Mouse (Mus musculus) midbrain, embryonic 11.5 days (tissue): Measurements from ENCODE around the gene Slc26a8. TPM values are rescaled to one million over a fixed set of nuclear protein-coding genes. Genes with fewer than 3 reads are reported as not detected.

Source experiments
- ATAC-seq: fragments of 200-750 bp; cut with Nextera tagmentation; 2 replicates; pipeline ENCODE4 v1.8.0; 2017; ENCODE audit warnings: moderate TSS enrichment, moderate library complexity; ENCODE audit not compliant: low FRiP score
- DNase-seq: peaks from one replicate; pipeline ENCODE4 v3.0.0; 2015; ENCODE audit warnings: low spot score; ENCODE audit errors: missing footprints
- H3K27ac ChIP-seq: fragments of 300-500 bp; sonication (generic); 2 replicates; pipeline ENCODE4 v1.5.1; 2014; ENCODE audit warnings: low read depth, low read length
- H3K27me3 ChIP-seq: fragments of 300-500 bp; sonication (generic); 2 replicates; pipeline ENCODE4 v1.6.1; 2014; ENCODE audit warnings: mild to moderate bottlenecking, low read length, moderate library complexity, mixed read lengths; ENCODE audit not compliant: control insufficient read depth, insufficient read depth
- H3K36me3 ChIP-seq: fragments of 300-500 bp; sonication (generic); 2 replicates; pipeline ENCODE4 v1.6.1; 2014; ENCODE audit warnings: mild to moderate bottlenecking, low read length, moderate library complexity, mixed read lengths; ENCODE audit not compliant: control insufficient read depth, insufficient read depth
- H3K4me1 ChIP-seq: fragments of 300-500 bp; sonication (generic); 2 replicates; pipeline ENCODE4 v1.6.1; 2014; ENCODE audit warnings: low read length; ENCODE audit not compliant: control insufficient read depth, insufficient read depth
- H3K4me2 ChIP-seq: fragments of 300-500 bp; sonication (generic); 2 replicates; pipeline ENCODE4 v1.6.1; 2014; ENCODE audit warnings: mild to moderate bottlenecking, moderate library complexity
- H3K4me3 ChIP-seq: fragments of 300-500 bp; sonication (generic); 2 replicates; pipeline ENCODE4 v1.5.1; 2014; ENCODE audit warnings: low read depth, low read length
- H3K9ac ChIP-seq: fragments of 300-500 bp; sonication (generic); 2 replicates; pipeline ENCODE4 v1.6.1; 2014; ENCODE audit warnings: low read length
- H3K9me3 ChIP-seq: fragments of 300-500 bp; sonication (generic); 2 replicates; pipeline ENCODE4 v1.6.1; 2016; ENCODE audit warnings: low read length; ENCODE audit not compliant: control insufficient read depth
- WGBS: fragments of 180-500 bp; shearing (Covaris S2); extraction: QIAGEN DNeasy Blood & Tissue Kit; methylation state at CpG from one replicate; pipeline ENCODE4 v1.1.7; 2014; 5-methylcytosine and 5-hydroxymethylcytosine counted together
- polyA plus RNA-seq: library from polyadenylated mRNA; unstranded; fragments of >200 nt; fragmentation: Nextera tagmentation; extraction: Ambion mirVana; gene quantifications from 2 replicates; pipeline ENCODE4 v1.2.1, GENCODE M21; 2014

Slc26a8 gene
- polyA plus RNA-seq, 1 experiment from 2014 or later: 0.75 TPM

DNA sequence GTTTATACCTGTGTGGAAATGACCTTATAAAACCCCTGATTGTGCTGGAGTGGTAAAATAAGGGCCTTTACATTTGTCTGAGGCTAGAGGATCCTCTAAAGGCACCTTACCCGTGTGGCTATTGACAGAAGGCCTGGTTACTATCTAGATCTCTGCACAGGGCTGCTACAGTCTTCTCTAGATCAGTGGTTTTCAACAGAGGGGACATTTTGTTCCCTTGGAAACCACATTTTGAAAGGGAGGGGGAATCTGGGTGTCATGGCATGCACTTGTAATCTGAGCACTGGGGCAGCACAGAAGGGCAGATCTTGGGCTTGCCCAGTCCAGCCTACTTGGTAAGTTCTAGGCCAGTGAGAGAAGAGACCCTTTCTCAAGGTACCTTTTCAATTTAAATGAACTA, 16.7 kb upstream of the Slc26a8 start:
- Histone ChIP-seq H3K9ac (no peak overlapping the region), H3K9me3 (no peaks in the 10 kb centered on the region), H3K36me3 (no peaks in the 10 kb centered on the region), H3K27me3 (no peaks in the 10 kb centered on the region), H3K27ac (no peak overlapping the region), H3K4me3 (no peak overlapping the region), H3K4me1 (no peaks in the 10 kb centered on the region; the same call in 1 of the 2 replicates), H3K4me2 (no peak overlapping the region)
- WGBS: 62% methylated on average over 1 of the region's 1 CpGs
- no peak for DNase-seq
- no peak for ATAC-seq

DNA sequence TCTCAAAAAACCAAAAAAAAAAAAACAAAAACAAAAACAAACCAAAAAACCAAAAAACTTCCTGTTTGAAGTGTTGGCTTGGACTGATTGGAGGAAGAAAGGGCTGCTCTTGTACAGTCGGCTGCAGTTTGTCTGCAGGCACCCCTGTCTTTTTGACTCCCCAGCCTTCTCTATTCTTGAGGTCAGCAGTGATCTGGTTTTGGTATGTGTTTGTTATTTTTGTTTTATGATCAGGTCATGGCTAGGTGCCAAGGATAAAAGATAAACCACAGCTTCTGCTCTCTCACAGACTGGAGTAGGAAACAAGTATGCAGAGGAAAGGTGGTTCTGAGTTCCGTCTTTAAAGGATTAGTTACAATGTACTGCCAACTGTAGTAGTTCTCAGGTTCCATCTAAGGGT, 12.6 kb upstream of the Slc26a8 start:
- WGBS: 88% methylated on average over 2 of the region's 2 CpGs
- Histone ChIP-seq H3K9ac (no peak overlapping the region), H3K4me3 (no peak overlapping the region), H3K27ac (no peak overlapping the region), H3K4me2 (no peak overlapping the region), H3K4me1 (peaks cover 2% of the 10 kb centered on the region; the same call in 1 of the 2 replicates), H3K36me3 (no peaks in the 10 kb centered on the region), H3K27me3 (no peaks in the 10 kb centered on the region), H3K9me3 (no peaks in the 10 kb centered on the region)
- ATAC-seq (no peak), DNase-seq (no peak)

DNA sequence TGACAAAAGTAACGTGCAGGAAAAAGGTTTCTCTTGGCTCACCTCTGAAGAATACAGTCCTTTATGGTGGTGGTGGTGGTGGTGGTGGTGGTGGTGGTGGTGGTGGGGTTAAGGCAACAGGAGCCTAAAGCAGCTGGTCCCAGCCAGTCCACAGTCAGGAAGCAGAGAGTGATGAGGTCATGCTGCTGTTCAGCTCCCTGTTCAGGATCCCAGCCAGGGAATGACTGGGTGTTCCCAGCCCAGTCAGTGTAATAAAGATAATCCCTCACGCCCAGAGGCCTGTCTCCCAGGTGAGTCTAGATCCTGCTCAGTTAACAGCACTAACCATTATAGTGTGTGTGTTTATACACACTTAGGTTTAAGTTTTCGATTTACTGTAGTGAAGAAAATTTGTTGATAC, 11.7 kb upstream of the Slc26a8 start:
- ATAC-seq: no peak
- Histone ChIP-seq H3K9me3 (no peaks in the 10 kb centered on the region), H3K4me2 (no peak overlapping the region), H3K27me3 (no peaks in the 10 kb centered on the region), H3K36me3 (no peaks in the 10 kb centered on the region), H3K27ac (no peak overlapping the region), H3K4me3 (no peak overlapping the region), H3K4me1 (peaks cover 4% of the 10 kb centered on the region; the same call in 1 of the 2 replicates), H3K9ac (no peak overlapping the region)
- 90% methylated on average over 3 of the region's 3 CpGs for WGBS
- no peak for DNase-seq

DNA sequence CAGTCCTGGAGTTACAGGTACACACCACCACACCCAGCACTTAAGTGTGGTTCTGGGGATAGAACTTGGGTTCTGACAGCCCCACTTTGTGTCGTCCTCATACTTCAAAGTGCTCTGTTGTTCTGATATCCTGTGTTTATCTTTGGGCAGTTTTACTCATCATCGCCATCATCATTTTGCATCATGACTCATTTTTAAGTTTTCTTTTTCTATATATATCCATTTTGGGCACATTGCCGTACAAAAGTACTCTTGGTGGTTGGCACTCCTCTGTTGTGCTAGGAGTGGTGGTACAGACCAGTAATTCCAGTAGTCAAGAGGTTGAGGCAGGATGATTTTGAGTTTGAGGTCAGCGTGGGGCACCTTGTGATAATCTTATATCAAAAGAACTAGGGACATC, 11.1 kb upstream of the Slc26a8 start:
- Histone ChIP-seq H3K27me3 (no peaks in the 10 kb centered on the region), H3K9me3 (no peaks in the 10 kb centered on the region), H3K27ac (no peak overlapping the region), H3K9ac (no peak overlapping the region), H3K4me2 (no peak overlapping the region), H3K4me1 (peaks cover 4% of the 10 kb centered on the region; the same call in 1 of the 2 replicates), H3K4me3 (no peak overlapping the region), H3K36me3 (no peaks in the 10 kb centered on the region)
- ATAC-seq (no peak), DNase-seq (no peak)
- 92% methylated on average over 4 of the region's 4 CpGs for WGBS

DNA sequence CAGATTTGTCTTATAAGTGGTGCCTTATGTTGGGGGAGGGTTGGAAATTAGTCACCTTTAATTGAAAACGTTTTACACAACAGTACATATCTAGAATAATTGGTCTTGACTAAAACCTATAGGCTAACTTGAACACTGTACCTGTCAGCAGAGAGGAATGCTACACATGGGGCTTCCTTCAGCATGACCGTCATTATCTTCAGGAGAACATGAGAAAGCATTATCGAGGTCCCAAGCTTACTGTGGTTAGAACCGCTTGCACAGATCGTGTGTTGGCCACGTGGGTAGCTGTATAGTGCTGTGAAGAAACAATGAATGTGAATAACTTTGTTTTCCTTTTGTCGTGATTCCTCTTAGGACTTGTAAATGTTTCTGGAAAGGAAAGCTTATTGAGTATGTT, 9.8 kb upstream of the Slc26a8 start:
- 92% methylated on average over 7 of the region's 7 CpGs for WGBS
- H3K9ac ChIP-seq: no peak overlapping the region
- no peak for ATAC-seq
- no peak overlapping the region for H3K4me2 ChIP-seq
- H3K36me3 ChIP-seq: no peaks in the 10 kb centered on the region
- DNase-seq: no peak
- no peaks in the 10 kb centered on the region for H3K27me3 ChIP-seq
- H3K27ac ChIP-seq: no peak overlapping the region
- H3K9me3 ChIP-seq: no peaks in the 10 kb centered on the region
- no peak overlapping the region for H3K4me3 ChIP-seq
- peaks cover 4% of the 10 kb centered on the region; the same call in 1 of the 2 replicates for H3K4me1 ChIP-seq

DNA sequence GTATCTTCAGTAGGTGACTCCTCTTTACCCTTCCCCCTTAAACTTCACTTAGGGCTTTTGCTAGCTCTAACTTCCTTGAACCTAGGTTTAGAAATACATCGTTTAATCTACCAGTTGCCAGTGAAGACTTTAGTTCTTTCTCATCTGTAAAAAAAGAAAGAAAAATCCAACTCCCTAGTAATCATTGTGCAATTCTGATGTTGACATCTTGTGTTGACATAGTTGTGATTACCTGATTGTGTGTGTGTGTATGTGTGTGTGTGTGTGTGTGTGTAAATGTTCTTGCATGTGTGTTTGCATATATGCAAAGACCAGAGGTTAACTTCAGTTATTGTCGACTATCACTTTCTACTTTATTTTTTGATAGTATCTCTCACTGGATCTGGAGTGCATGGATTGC, 8.6 kb upstream of the Slc26a8 start:
- Histone ChIP-seq H3K9me3 (no peaks in the 10 kb centered on the region), H3K4me3 (no peak overlapping the region), H3K27ac (no peak overlapping the region), H3K36me3 (no peaks in the 10 kb centered on the region), H3K4me1 (peaks cover 5% of the 10 kb centered on the region), H3K9ac (no peak overlapping the region), H3K4me2 (no peak overlapping the region), H3K27me3 (no peaks in the 10 kb centered on the region)
- 88% methylated on average over 2 of the region's 2 CpGs for WGBS
- DNase-seq (no peak), ATAC-seq (no peak)

DNA sequence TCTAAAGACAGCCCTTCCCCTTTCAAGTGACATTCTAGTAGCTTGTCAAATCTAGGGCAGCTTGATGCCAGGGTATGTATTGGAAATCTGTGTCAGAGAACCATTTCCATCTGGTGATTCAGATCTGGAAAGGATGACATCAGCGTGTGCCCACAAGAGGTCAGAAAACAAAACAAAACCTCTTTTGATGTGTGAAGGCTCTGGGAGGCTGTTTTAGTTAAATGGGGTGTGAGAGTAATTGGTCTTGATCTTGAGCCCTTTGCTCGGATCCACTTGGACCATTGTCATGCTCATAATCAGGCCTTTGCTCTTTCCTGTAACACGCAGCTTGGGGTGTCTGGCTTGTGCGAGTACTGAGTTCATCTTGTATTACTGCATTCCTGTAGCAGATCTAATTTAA, 8.2 kb upstream of the Slc26a8 start:
- 65% methylated on average over 4 of the region's 4 CpGs for WGBS
- Histone ChIP-seq H3K4me1 (peaks cover 9% of the 10 kb centered on the region), H3K9ac (no peak overlapping the region), H3K9me3 (no peaks in the 10 kb centered on the region), H3K4me3 (no peak overlapping the region), H3K4me2 (no peak overlapping the region), H3K27ac (no peak overlapping the region), H3K36me3 (no peaks in the 10 kb centered on the region), H3K27me3 (no peaks in the 10 kb centered on the region)
- no peak for DNase-seq
- ATAC-seq: no peak

DNA sequence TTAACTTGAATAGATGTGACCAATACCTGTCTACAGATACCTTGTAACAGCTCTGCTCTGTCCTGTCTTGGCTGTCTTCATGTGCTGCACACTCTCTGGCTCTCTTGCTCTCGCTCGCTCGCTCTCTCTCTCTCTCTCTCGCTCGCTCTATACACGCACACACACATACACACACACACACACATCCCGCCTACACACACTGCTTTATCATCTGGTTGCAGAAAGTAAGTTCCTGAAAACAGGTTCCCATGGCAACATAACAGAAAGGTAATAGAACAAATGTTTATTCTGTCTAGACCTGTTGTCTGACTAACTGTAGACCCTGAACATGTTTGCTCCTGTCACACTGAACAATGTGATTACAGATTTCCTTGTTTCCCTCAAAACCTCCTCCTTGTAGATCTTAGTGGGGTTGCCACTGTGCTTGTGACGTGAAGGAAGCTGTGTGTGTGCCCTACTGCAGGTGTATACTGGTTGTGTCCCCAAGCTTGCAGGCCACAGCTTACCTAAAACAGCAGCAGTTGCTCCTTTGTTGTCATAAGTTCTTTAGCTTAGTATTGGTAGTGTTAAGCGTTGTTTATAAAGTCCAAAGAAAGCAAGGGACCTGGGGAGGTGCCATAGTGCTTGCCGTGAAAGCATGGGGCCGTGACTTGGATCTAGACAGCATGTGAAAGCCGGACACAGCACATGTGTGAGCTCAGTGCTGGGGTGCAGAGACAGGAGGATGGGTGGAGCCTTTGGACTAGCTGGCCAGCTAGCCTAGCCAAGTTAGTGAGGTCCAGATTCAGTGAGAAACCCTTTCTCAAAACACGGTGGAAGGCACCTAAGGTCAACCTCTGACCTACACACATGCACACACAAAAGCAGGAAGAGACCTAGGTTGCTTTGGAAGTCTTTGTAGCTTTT, 7.5 kb upstream of the Slc26a8 start:
- 84% methylated on average over 13 of the region's 13 CpGs for WGBS
- Histone ChIP-seq H3K9ac (no peak overlapping the region), H3K27me3 (no peaks in the 10 kb centered on the region), H3K4me2 (no peak overlapping the region), H3K4me3 (no peak overlapping the region), H3K27ac (no peak overlapping the region), H3K4me1 (peaks cover 14% of the 10 kb centered on the region), H3K36me3 (no peaks in the 10 kb centered on the region), H3K9me3 (no peaks in the 10 kb centered on the region)
- ATAC-seq (no peak), DNase-seq (no peak)

DNA sequence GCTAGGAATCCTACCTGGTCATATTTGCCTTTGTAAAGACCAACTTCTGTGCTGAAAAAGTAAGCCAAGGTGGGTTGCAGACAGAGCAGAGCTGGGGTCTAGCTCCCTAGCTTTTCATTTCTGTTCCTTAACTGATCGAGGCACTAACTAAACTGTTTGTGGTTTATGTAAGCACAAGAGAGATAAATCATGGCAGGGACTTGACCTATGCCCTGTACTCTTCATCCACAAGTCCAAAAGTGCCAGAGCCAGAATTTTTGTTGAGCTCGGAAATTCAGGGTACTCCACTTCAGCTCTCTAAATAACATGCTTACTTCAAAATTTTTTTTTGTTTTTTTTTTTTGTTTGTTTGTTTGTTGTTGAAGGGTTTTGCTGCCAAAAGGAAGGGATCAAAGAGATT, 6.6 kb upstream of the Slc26a8 start:
- Histone ChIP-seq H3K4me1 (peaks cover 15% of the 10 kb centered on the region), H3K36me3 (no peaks in the 10 kb centered on the region), H3K27ac (no peak overlapping the region), H3K9me3 (no peaks in the 10 kb centered on the region), H3K27me3 (no peaks in the 10 kb centered on the region), H3K9ac (no peak overlapping the region), H3K4me2 (no peak overlapping the region), H3K4me3 (no peak overlapping the region)
- DNase-seq (no peak), ATAC-seq (no peak)
- WGBS: 61% methylated on average over 2 of the region's 2 CpGs
